Mouse (Mus musculus): ENCODE results near the gene Grin3b.

DNA sequence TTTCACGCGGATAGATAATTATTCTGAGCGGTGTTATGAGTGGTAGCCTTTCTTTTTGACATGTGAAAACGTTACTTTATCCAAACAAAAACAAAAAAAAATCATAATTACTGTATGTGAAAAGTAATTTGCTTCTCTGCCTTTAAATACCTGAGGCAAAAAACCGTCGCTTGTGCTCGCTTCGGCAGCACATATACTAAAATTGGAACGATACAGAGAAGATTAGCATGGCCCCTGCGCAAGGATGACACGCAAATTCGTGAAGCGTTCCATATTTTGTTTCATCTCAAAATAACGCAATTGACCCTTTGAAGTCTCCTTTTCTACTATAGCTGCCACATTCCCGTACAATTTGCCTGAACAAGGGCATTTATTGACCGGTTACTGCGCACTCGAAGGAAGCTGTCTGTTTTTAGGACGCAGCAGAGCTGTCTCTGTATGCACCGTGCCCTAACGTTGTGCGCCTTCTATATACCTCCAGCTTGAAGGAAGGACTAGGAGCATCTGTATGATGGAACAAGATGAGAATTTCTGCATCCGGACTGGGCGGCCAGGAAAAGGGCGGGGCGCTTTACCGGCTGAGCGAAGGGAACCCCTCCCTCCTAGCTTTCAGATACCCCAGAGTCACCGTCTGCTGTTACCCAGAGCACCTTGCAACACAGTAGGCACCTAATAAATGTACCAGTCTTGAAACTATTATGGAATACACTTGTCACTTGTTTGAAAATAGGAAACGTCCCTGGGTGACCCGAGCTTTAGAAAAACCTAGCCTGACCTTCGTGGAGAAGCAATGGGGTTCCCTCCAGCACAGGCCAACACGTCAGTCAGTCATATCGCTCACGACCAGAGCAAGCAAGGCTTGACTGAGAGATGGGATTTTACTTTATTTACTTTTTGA lies 15.1 kb downstream of the Grin3b start:
- TF ChIP-seq CHD2 (IDR thresholded peaks at IDR 0.05; ENCODE audit: low read depth, low read length) = no peak
- 0 out of 2 replicates have a peak, but pooled peaks have one; percentile 44 for TF ChIP-seq HCFC1 (IDR thresholded peaks at IDR 0.05; ENCODE audit: borderline replicate concordance, insufficient read depth, low read length)
